Mouse (Mus musculus): ENCODE data around the gene Gm10295. TPM values are rescaled to one million over a fixed set of nuclear protein-coding genes. Genes with fewer than 3 reads are reported as not detected.

Gene Gm10295
- not detected for total RNA-seq (2022)

DNA sequence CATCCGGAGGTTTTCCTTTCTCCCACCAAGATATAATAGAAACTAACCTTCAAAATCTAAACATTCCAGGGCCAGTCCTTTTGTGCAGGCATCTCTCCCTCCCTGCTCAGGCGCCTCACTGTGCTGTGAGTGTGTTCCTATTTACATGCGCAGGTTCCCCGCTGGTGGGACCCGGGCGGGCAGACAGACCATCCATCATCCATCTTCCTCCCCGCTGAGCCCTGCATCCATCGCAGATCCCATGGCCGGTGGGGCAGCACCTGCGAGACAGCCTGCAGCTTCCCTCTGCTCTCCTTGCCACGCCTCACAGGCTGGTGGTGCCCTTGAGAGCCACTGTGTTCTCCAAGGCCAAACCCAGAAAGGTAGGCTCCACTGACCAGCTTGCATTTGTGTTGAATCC is at the start of gene Gm10295:
Gene Gm10295, minus strand, starts transcription at position 122 of the 400 bp plus-strand sequence.
- DNase-seq (ENCODE audit: low spot score in 2 of 2), result no peak

- DNase-seq (ENCODE audit: low spot score in 2 of 2), result no peak
These were observed 49.7 kb upstream of the Gm10295 start for GRCm38 (mm10) chr7:71401032-71401431.

- DNase-seq (ENCODE audit: low spot score in 2 of 2), result no peak
These were observed 48.8 kb upstream of the Gm10295 start for GRCm38 (mm10) chr7:71399891-71400632.

- no peak for DNase-seq (ENCODE audit: low spot score in 2 of 2)
These were observed 47.9 kb upstream of the Gm10295 start for GRCm38 (mm10) chr7:71398959-71399756.

DNA sequence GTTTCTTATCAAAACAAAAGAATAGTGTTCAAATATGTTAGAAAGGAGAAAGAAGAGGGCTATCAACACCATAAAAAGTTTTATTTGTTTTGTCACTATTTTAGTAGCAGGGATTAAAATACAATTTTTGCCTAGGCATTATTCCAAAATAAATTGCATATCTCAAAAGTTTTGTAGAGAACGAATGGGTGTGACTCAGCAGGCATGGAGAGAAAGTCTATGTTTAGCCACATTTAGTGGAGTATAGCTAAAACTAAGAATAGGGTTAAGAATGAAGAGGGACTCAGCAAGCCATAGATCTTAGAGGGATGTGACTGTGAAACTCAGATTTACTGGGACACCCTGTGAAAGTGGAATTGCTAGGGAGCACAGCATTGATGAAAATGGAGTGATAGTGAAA is 47.1 kb upstream of the Gm10295 start:
- no peak for DNase-seq (ENCODE audit: low spot score in 2 of 2)

GRCm38 (mm10) chr7:71392795-71393341 is 41.6 kb upstream of the Gm10295 start:
- no peak for DNase-seq (ENCODE audit: low spot score in 2 of 2)

DNA sequence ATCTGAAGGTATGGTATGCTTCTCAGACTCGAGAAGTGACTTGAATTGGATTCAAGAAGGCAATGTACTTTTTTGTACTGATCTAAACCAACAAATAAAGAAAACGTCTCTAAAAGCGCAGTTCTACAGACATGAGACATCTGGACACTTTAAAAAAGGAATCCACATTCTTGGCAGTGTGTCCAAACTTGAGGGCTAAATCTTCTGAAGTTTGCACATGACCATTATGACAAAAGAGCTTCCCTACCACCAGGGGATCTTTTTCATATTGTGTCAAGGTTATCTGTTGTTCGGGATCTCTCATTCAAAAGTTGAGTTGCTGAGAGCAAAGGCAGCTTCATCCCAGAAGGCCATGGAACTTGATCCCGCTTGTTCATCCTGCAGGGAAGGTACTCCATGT is 40.0 kb upstream of the Gm10295 start:
- DNase-seq (ENCODE audit: low spot score in 2 of 2), result no peak

DNA sequence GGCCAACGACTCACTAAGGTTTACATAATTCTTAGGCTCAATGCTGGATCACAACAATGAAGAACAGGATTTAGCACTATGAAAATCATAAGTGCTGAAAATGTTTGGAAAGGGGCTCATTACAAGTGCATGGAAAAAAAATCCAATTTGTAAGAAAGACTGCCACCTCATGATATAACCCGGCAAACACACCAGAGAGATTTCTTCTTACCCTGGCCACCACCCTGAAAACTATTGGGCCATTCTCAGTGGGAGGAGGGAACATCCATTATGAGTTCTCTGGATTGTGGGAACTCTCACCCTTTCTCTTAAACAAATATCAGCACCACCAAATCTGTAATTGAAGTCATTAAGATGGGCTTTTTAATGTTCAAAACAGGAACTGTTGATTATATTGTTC is 39.0 kb upstream of the Gm10295 start:
- DNase-seq (ENCODE audit: low spot score in 2 of 2), result no peak

DNA sequence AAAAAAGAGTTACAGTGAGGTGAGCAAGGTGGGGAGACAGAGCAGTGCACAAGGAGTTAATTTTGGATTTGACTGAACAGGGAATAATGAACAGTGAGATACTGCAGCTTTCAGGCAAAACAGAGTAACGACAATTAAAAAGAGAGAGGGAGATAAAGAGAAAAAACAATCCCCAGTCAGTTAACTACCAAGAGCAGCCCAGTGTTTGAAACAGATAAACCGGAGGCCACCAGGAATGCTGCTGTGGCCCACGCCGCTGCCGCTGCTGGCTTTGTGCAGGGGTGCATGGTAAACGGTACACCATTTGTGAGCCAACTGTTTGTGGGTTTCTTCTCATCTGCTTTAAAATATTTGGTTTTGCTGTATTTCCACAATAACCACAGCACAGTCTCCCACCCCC is 34.8 kb upstream of the Gm10295 start:
- DNase-seq (ENCODE audit: low spot score in 2 of 2), result no peak

GRCm38 (mm10) chr7:71384921-71385320 is 33.6 kb upstream of the Gm10295 start:
- DNase-seq (ENCODE audit: low spot score in 2 of 2), result no peak

GRCm38 (mm10) chr7:71383341-71384130 is 32.3 kb upstream of the Gm10295 start:
- peak; percentile 18 to 51 for DNase-seq (ENCODE audit: low spot score in 2 of 2)

GRCm38 (mm10) chr7:71379826-71380825 is 28.8 kb upstream of the Gm10295 start:
- no peak for DNase-seq (ENCODE audit: low spot score in 2 of 2)

DNA sequence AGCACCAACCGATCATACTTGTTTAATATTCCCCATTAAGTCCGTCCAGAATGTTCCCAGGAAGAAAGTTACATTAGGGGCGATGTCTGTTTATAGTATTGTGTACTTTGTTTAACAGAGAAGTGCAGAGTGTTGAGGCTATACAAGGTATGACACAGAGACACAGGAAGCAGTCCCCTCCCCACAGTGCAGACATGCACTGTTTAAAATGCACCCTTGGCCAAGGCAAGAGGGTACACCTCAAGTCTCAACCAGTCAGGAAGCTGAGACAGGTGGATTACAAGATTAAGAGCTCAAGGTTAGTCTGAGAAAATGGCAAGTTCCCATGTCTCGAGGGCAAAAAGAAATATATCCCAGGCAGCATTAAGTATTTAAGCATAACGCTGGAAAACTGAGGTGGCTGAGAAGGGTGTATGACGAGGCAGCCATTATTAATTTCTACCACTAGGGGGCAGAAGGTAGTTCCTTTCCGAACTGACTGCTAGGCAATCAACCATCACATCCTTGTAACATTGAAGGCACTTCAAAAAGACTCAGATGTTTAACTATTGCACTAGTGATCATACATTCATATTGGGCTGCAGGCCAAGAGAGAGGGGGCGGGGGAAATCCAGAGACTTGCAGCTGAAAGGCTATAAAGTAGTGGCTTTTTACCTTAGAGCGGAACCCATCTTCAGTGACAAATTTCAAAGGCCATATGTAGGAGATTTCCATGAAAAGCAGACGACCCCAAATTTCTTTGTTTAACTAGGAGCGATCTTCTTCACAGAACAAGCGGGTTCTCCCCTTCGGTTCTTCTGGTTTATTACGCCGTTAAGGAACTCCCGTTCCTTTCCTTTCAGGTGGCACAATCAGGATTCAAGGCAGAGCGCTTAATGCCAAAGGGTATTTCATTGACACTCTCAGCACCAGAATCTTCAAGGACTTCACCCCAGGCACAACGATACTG is 27.8 kb upstream of the Gm10295 start:
- peak; percentile 6 to 26 for DNase-seq (ENCODE audit: low spot score in 2 of 2)

- no peak for DNase-seq (ENCODE audit: low spot score in 2 of 2)
These were observed 26.7 kb upstream of the Gm10295 start for GRCm38 (mm10) chr7:71377983-71378382.

GRCm38 (mm10) chr7:71374059-71374458 is 22.8 kb upstream of the Gm10295 start:
- DNase-seq (ENCODE audit: low spot score in 2 of 2), result no peak

DNA sequence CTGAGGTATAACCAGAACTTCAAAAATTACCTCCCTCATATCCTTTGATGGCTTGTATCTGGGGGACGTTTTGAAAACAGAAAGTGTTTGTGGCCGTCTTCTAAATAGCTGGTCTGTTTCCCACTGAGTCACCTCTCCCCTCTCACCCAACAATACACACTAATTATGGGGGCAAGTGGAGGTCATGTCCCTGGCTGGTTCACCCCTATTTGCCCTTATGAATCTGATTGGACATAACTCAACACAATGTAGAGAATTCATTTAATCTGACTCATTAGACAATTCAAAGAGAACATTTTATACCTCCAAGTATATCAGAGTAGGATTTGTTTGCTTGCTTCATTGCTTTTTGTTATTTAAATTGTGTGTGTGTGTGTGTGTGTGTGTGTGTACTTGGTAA is 20.6 kb upstream of the Gm10295 start:
- DNase-seq (ENCODE audit: low spot score in 2 of 2), result no peak

DNA sequence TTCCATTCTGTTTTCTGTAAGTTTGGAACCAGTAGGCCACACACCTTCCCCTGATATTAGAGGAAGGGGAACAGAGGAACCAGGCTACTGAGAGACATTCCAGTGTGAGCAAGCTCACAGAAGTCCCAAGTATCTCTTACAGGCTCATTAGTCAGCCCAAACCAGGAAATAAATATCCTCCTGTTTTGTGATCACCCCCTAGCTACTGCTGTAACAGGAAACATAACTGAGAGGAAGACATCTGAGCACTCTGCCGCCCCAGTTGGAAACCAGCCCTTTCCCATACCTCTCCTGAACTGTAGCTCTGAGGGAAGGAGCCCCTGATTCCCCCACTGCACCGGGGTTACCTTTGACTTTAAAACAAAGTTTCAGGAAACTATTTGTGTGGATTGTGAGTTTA is 19.5 kb upstream of the Gm10295 start:
- no peak for DNase-seq (ENCODE audit: low spot score in 2 of 2)

DNA sequence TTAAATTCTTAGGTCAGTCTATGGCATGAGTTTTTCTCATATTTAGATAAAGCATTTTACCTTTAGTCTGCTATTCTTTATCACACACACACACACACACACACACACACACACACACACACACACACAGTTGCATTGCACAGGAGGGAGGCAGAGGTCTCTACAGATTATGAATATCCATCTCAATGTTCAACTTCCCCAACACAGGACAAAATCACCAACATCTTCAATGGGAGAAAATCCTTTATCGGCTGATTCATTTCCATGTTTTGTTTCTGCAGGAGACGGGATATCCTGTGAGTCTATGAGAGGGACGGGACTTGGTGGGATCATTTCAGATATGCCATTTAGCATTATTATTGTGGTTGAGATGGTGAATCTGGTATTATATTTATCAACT is 18.8 kb upstream of the Gm10295 start:
- no peak for DNase-seq (ENCODE audit: low spot score in 2 of 2)

DNA sequence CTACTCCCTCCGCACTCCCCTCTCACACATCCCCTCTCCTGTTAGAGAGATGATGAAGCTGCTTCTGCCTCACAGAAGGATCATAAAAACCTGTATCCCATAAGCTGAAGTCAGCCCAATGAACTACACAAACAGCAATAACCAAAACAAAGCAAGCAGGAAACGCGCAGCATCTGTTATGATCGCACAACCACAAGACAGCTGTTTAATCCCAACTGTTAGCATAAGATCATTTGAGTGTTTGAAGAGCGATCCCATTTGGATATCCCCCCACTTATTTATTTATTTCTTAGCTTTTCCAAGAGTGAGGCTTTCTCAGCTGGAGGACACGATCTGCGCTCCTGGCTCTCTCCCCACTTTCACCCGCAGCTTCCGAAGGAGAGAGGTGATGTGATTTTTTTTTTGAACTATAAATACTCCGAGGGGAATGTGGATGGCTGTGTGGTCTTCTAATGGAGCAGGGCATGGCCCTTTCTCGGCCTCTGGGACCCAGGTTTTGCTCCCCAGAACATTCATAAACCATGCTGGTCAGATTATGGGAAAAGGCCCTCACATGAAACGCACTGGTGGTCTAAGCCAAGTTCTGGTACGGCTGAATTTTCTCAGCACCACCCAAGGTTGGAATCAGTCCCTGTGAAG is 17.4 kb upstream of the Gm10295 start:
- DNase-seq (ENCODE audit: low spot score in 2 of 2), result no peak
